Mouse (Mus musculus) MEL (cell line): ENCODE data around the gene Ccdc3. TPM values are rescaled to one million over a fixed set of nuclear protein-coding genes. Genes with fewer than 3 reads are reported as not detected.

ENCODE experiments used
- DNase-seq: peaks from one replicate; pipeline ENCODE4 v3.0.0; 2011; ENCODE audit warnings: low read depth, low spot score
- H3K27ac ChIP-seq: 2 replicates; pipeline ENCODE4 v1.5.1; 2012; ENCODE audit warnings: low read depth, mild to moderate bottlenecking, control low read depth, low read length, moderate library complexity; ENCODE audit not compliant: control insufficient read depth
- H3K27me3 ChIP-seq, 2 experiments: fragments of 150-350 bp in 1 of 2; sonication (generic) in 1 of 2; 2 replicates each; pipeline ENCODE4 v1.6.1; 2012; ENCODE audit warnings: low read length in 2 of 2, mild to moderate bottlenecking in 2 of 2, improper control_type of control experiment in 1 of 2, moderate library complexity in 1 of 2; ENCODE audit not compliant: insufficient read depth in 2 of 2, control insufficient read depth in 1 of 2
- H3K36me3 ChIP-seq, 2 experiments: 2 replicates each; pipeline ENCODE4 v1.6.1; 2012 to 2014; ENCODE audit warnings: low read length in 2 of 2, improper control_type of control experiment in 1 of 2, inconsistent platforms in 1 of 2, mild to moderate bottlenecking in 1 of 2; ENCODE audit not compliant: insufficient read depth in 2 of 2, control insufficient read depth in 1 of 2
- H3K4me1 ChIP-seq, 2 experiments: fragments of 150-350 bp in 1 of 2; sonication (generic) in 1 of 2; 2 replicates each; pipeline ENCODE4 v1.6.1; 2012; ENCODE audit warnings: low read length in 2 of 2, improper control_type of control experiment in 1 of 2, mild to moderate bottlenecking in 1 of 2; ENCODE audit not compliant: insufficient read depth in 2 of 2, control insufficient read depth in 1 of 2
- H3K4me3 ChIP-seq, 2 experiments: fragments of 150-350 bp in 1 of 2; sonication (generic) in 1 of 2; 2 replicates each; pipeline ENCODE4 v1.5.1; 2012; ENCODE audit warnings: low read depth in 2 of 2, low read length in 2 of 2, mild to moderate bottlenecking in 2 of 2, moderate library complexity in 2 of 2, control low read depth in 1 of 2, improper control_type of control experiment in 1 of 2; ENCODE audit not compliant: control insufficient read depth in 1 of 2, insufficient read depth in 1 of 2
- H3K79me2 ChIP-seq: 2 replicates; pipeline ENCODE4 v1.6.1; 2012; ENCODE audit warnings: mild to moderate bottlenecking, low read length, moderate library complexity; ENCODE audit not compliant: control insufficient read depth, poor library complexity, insufficient read depth
- H3K9ac ChIP-seq: 2 replicates; pipeline ENCODE4 v1.6.1; 2012; ENCODE audit warnings: low read depth, mild to moderate bottlenecking, control low read depth, low read length, moderate library complexity; ENCODE audit not compliant: control insufficient read depth, poor library complexity, severe bottlenecking
- H3K9me3 ChIP-seq: fragments of 150-350 bp; sonication (generic); replicated peaks from 2 replicates; pipeline ENCODE4 v1.6.1; 2012; ENCODE audit warnings: mild to moderate bottlenecking, low read length, improper control_type of control experiment, moderate library complexity; ENCODE audit not compliant: insufficient read depth
- BHLHE40 ChIP-seq: IDR thresholded peaks from 2 replicates; pipeline ENCODE4 v1.6.1; 2012; ENCODE audit warnings: low read depth, mild to moderate bottlenecking, inconsistent platforms, low read length, improper control_type of control experiment, borderline replicate concordance
- CHD2 ChIP-seq: IDR thresholded peaks from 2 replicates; pipeline ENCODE4 v1.6.1; 2011; ENCODE audit warnings: low read length, improper control_type of control experiment
- E2F4 ChIP-seq: IDR thresholded peaks from 2 replicates; pipeline ENCODE4 v1.6.1; 2011; ENCODE audit warnings: low read depth, low read length, improper control_type of control experiment, borderline replicate concordance
- EP300 ChIP-seq, 2 experiments: IDR thresholded peaks; 2 replicates each; pipeline ENCODE4 v1.6.1; 2011; ENCODE audit warnings: improper control_type of control experiment in 2 of 2, low read length in 2 of 2, low read depth in 1 of 2, mild to moderate bottlenecking in 1 of 2
- GABPA ChIP-seq: IDR thresholded peaks from 2 replicates; pipeline ENCODE4 v1.6.1; 2012; ENCODE audit warnings: low read depth, mild to moderate bottlenecking, inconsistent platforms, low read length, improper control_type of control experiment, moderate library complexity
- HCFC1 ChIP-seq: IDR thresholded peaks from 2 replicates; pipeline ENCODE4 v1.6.1; 2012; ENCODE audit warnings: low read depth, mild to moderate bottlenecking, inconsistent platforms, low read length, improper control_type of control experiment, moderate library complexity
- MAFK ChIP-seq: IDR thresholded peaks from 2 replicates; pipeline ENCODE4 v1.6.1; 2011; ENCODE audit warnings: low read depth, mild to moderate bottlenecking, low read length, improper control_type of control experiment, borderline replicate concordance
- MAX ChIP-seq: IDR thresholded peaks from 2 replicates; pipeline ENCODE4 v1.6.1; 2011; ENCODE audit warnings: low read length, improper control_type of control experiment
- MEF2A ChIP-seq: IDR thresholded peaks from 2 replicates; pipeline ENCODE4 v1.6.1; 2014; ENCODE audit warnings: low read depth, mild to moderate bottlenecking, inconsistent platforms, low read length, improper control_type of control experiment; ENCODE audit not compliant: poor library complexity, insufficient replicate concordance, severe bottlenecking; ENCODE audit errors: extremely low read depth
- MXI1 ChIP-seq: IDR thresholded peaks from 2 replicates; pipeline ENCODE4 v1.6.1; 2011; ENCODE audit warnings: mild to moderate bottlenecking, low read depth, low read length, improper control_type of control experiment
- POLR2A ChIP-seq, 2 experiments: IDR thresholded peaks; 2 replicates each; pipeline ENCODE4 v1.6.1; 2011 to 2012; ENCODE audit warnings: low read length in 2 of 2, mild to moderate bottlenecking in 2 of 2, control low read depth in 1 of 2, improper control_type of control experiment in 1 of 2, low read depth in 1 of 2, moderate library complexity in 1 of 2; ENCODE audit not compliant: control insufficient read depth in 1 of 2, insufficient read depth in 1 of 2, poor library complexity in 1 of 2
- POLR2AphosphoS5 ChIP-seq: IDR thresholded peaks from 2 replicates; pipeline ENCODE4 v1.6.1; 2012; ENCODE audit warnings: low read depth, borderline replicate concordance, mild to moderate bottlenecking, inconsistent platforms, low read length, moderate library complexity, mixed read lengths
- RAD21 ChIP-seq: IDR thresholded peaks from 2 replicates; pipeline ENCODE4 v1.6.1; 2011; ENCODE audit warnings: mild to moderate bottlenecking, low read depth, low read length, improper control_type of control experiment
- RCOR1 ChIP-seq: IDR thresholded peaks from 2 replicates; pipeline ENCODE4 v1.6.1; 2012; ENCODE audit warnings: low read depth, mild to moderate bottlenecking, inconsistent platforms, low read length, improper control_type of control experiment
- TCF12 ChIP-seq: IDR thresholded peaks from 2 replicates; pipeline ENCODE4 v1.6.1; 2014; ENCODE audit warnings: low read depth, mild to moderate bottlenecking, inconsistent platforms, low read length, improper control_type of control experiment, moderate library complexity
- UBTF ChIP-seq: IDR thresholded peaks from 2 replicates; pipeline ENCODE4 v1.6.1; 2012; ENCODE audit warnings: low read depth, mild to moderate bottlenecking, inconsistent platforms, low read length, improper control_type of control experiment, moderate library complexity, borderline replicate concordance; ENCODE audit not compliant: insufficient read depth
- USF1 ChIP-seq: IDR thresholded peaks from 2 replicates; pipeline ENCODE4 v1.6.1; 2014; ENCODE audit warnings: low read depth, mild to moderate bottlenecking, inconsistent platforms, low read length, improper control_type of control experiment, moderate library complexity
- ZC3H11A ChIP-seq: IDR thresholded peaks from 2 replicates; pipeline ENCODE4 v1.6.1; 2012; ENCODE audit warnings: low read depth, mild to moderate bottlenecking, inconsistent platforms, low read length, improper control_type of control experiment
- ZKSCAN1 ChIP-seq: IDR thresholded peaks from 2 replicates; pipeline ENCODE4 v1.6.1; 2012; ENCODE audit warnings: low read depth, mild to moderate bottlenecking, inconsistent platforms, low read length, improper control_type of control experiment, moderate library complexity
- polyA plus RNA-seq, 2 experiments: library from polyadenylated mRNA; stranded (reverse) in 1 of 2; unstranded in 1 of 2; fragments of >175 nt in 1 of 2; fragments of >200 nt in 1 of 2; gene quantifications; 2 replicates each; pipeline versions ENCODE4 v1.2.1 to v1.2.4; 2012; ENCODE audit warnings: low replicate concordance in 2 of 2, low read depth in 1 of 2; ENCODE audit not compliant: insufficient read length in 2 of 2, insufficient read depth in 1 of 2, missing spikeins in 1 of 2
- total RNA-seq: library from RNA; depleted of rRNA; stranded (reverse); fragments of 300-350 nt; gene quantifications from 2 replicates; pipeline ENCODE4 v1.2.3, GENCODE M21; 2012

Ccdc3 gene
- total and polyA plus RNA-seq, 3 experiments: not detected

DNA sequence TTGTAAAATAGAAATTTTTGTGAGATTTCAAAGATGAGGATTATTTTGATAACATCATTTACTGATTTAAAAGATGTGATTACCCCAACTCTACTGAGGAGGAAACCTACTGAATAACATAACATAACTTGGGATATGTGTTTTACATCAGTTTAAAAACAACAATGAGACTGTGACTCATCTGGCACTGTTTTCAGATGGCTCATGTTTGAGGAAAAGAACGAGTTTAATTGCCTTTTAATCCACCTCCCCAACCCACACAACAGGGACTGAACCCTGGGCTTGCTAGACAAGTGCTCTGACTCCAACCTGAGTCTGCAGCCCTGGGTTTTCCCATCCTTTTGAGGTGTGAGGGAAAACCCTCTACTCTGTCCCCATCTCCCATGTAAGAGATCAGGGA is 42.3 kb upstream of the Ccdc3 start:
- no peak overlapping the region for H3K9ac ChIP-seq
- DNase-seq: no peak

DNA sequence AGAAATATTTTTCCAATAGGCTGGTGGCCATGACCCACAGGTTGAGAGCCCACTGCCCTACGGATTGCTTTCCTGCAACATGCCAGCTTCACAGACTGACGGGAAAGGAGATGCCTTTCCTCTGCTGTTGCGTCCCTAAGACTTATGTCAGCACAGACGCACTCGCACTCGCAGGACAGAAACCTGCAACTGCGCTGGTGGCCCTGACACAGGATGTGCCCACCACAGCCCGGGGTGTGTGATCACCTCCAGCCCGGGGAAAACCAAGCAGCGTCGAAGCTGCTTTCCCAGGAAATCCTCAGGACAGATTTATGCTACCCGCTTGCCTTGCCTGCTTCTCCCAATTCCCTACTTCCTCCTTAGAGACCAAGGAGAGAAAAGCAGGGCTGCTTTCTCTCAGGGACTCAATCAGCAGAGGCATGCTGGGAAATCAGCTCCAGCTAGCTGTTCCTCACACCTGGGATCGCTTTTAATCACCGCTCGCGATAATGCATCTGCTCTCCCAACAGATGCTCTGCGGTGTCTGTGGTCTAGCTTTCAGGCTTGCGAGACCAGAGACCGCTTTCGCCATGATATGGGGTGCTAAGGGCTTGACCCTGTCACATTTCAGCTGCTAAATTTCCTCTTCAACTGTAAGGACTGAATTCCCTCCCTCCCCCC is 39.7 kb upstream of the Ccdc3 start:
- H3K79me2 ChIP-seq: no peaks in the 10 kb centered on the region
- TF ChIP-seq MXI1 (no peak), ZC3H11A (no peak), ZKSCAN1 (no peak), MAX (no peak), TCF12 (no peak), UBTF (no peak), EP300 (IDR thresholded peaks at IDR 0.05; ENCODE audit: low read depth in 1 of 2, low read length in 2 of 2) (no peak), USF1 (no peak), RCOR1 (no peak), MAFK (no peak), BHLHE40 (no peak)
- TF ChIP-seq, all 39 proteins: peak for 0
- H3K27me3 ChIP-seq: no peaks in the 10 kb centered on the region
- no peaks in the 10 kb centered on the region for H3K9me3 ChIP-seq
- no peaks in the 10 kb centered on the region for H3K36me3 ChIP-seq
- DNase-seq: no peak
- H3K4me3 ChIP-seq: no peak overlapping the region
- H3K4me1 ChIP-seq: no peaks in the 10 kb centered on the region
- no peak overlapping the region for H3K27ac ChIP-seq
- no peak overlapping the region for H3K9ac ChIP-seq

More for the DNA sequence above, 42.3 kb upstream of the Ccdc3 start:
- H3K27ac ChIP-seq: no peak overlapping the region
- no peaks in the 10 kb centered on the region for H3K9me3 ChIP-seq
- no peaks in the 10 kb centered on the region for H3K4me1 ChIP-seq
- no peak overlapping the region for H3K4me3 ChIP-seq
- H3K36me3 ChIP-seq: no peaks in the 10 kb centered on the region
- H3K27me3 ChIP-seq: no peaks in the 10 kb centered on the region
- no peak for TF ChIP-seq RAD21
- no peak for TF ChIP-seq GABPA
- no peaks in the 10 kb centered on the region for H3K79me2 ChIP-seq

DNA sequence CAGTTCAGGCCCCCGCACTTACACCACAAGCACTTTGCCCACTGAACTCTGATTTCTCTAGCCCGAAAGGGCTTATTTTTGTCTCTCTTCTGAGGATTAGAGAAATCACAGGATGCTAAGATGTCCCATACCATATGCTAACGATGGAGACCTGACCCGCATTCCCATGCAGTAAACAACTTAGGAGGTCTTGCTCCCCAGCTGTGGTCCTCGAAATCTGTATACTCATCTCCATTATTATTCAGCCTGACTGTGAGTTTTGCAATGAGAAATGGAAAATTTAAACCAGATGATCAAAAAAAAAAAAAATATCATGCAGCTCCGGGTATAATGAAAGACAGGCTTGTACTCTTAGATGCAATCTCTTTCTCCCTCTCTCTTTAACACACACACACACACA is 38.4 kb upstream of the Ccdc3 start:
- no peak overlapping the region for H3K9ac ChIP-seq
- H3K27me3 ChIP-seq: no peaks in the 10 kb centered on the region
- no peaks in the 10 kb centered on the region for H3K36me3 ChIP-seq
- no peaks in the 10 kb centered on the region for H3K79me2 ChIP-seq
- H3K4me1 ChIP-seq: no peaks in the 10 kb centered on the region
- no peaks in the 10 kb centered on the region for H3K9me3 ChIP-seq
- H3K4me3 ChIP-seq: no peak overlapping the region
- no peak overlapping the region for H3K27ac ChIP-seq
- no peak for DNase-seq
- TF ChIP-seq TCF12 (no peak), CHD2 (no peak), MEF2A (no peak), POLR2A (IDR thresholded peaks at IDR 0.05; ENCODE audit: control insufficient read depth in 1 of 2, insufficient read depth in 1 of 2, low read depth in 1 of 2, low read length in 2 of 2, poor library complexity in 1 of 2) (no peak), E2F4 (no peak), POLR2AphosphoS5 (no peak), HCFC1 (no peak)
